Mouse (Mus musculus): Measurements from ENCODE around the gene Kmt5b.

Kmt5b gene

DNA sequence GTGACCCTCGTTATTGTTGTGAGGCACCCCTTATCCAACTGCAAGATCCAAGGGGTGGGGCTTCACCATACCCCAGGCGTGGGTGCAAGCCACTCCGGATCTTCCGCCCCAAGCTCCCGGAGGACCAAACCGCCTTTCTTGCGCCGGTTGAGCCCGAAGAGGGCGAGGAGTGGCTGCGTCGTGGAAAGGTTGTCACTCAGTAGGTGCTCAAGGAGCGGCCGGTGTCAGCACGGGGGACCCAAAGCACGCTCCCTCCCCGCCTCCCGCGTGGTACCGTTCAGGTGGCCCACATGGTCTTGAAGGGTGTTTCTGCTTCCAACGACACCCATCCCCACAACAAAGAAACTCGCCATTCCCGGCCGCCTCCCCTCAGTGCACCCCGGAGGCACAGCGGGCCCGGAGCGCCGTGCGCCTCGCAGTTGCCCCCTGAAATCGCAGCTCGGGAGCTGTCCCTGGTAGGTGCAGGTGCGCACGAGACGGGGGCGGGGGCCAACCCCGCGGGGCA lies at the start of gene Kmt5b:
TSS of gene Kmt5b (plus strand) at position 146 of the 505 bp plus-strand sequence.
- no peak for DNase-seq (ENCODE audit: low spot score)

- peak; percentile 73 for DNase-seq (ENCODE audit: low spot score)
Measured at GRCm38 (mm10) chr19:3718481-3719361, 48.5 kb upstream of the Kmt5b start.

- DNase-seq (ENCODE audit: low spot score): peak; percentile 51
Measured at GRCm38 (mm10) chr19:3719362-3719891, 47.8 kb upstream of the Kmt5b start.

DNA sequence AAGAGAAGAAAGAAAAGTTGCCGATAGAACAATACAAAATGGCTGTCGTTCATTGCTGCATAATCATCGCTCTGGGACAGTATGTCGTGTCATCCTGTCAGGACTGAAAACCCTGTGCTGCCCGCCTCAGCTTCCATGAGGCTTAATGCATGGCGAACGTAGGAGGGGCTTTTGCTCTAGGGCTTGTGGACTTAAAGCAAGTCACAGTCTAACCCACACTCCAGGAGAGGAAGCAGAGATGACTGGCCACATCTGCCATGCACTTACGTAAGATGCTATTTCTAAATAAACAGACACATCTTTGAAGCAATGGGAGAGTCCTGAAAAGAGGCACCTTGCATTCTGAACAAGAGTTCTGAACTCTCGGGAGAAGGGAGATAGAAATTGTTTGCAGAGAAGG lies 44.1 kb upstream of the Kmt5b start:
- no peak for DNase-seq (ENCODE audit: low spot score)

DNA sequence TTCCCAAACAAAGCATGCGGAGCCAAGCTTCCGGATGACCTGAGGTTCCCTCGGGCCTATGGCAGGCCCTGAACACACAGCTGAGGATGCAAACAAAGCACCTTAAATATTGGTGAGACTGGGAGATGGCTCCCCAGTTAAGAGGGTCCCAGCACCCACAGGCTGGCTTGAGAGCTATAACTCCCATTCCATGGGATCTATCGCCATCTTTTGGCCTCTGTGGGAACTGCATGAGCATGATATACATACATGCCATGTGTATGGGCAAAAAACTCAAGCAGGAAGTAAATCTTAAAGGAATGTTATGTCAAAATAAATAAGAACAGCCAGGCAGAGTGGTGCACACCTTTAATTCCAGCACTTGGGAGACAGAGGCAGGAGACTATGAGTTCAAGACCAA lies 43.3 kb upstream of the Kmt5b start:
- no peak for DNase-seq (ENCODE audit: low spot score)

- peak; percentile 59 for DNase-seq (ENCODE audit: low spot score)
Measured at GRCm38 (mm10) chr19:3724779-3725178, 42.4 kb upstream of the Kmt5b start.

DNA sequence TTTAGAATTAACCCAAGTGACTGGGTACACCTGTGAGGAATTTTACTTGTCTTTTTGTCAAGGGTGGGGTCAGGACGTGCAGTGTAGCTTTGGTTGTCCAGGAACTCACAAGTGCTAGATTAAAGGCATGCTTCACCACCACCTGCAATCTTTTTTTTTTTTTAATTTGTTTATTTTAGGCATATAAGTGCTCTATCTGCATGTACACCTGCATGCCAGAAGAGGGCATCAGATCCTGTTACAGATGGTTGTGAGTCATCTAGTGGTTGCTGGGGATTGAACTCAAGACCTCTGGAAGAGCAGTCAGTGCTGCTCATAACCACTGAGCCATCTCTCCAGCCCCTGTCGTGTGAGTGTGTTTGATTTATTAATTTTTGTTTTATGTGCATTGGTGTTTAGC lies 38.3 kb upstream of the Kmt5b start:
- DNase-seq (ENCODE audit: low spot score): no peak

GRCm38 (mm10) chr19:3730781-3731646 lies 36.2 kb upstream of the Kmt5b start:
- DNase-seq (ENCODE audit: low spot score): no peak

- DNase-seq (ENCODE audit: low spot score): no peak
Measured at GRCm38 (mm10) chr19:3736001-3736400, 31.2 kb upstream of the Kmt5b start.

- no peak for DNase-seq (ENCODE audit: low spot score)
Measured at GRCm38 (mm10) chr19:3739650-3740049, 27.6 kb upstream of the Kmt5b start.

DNA sequence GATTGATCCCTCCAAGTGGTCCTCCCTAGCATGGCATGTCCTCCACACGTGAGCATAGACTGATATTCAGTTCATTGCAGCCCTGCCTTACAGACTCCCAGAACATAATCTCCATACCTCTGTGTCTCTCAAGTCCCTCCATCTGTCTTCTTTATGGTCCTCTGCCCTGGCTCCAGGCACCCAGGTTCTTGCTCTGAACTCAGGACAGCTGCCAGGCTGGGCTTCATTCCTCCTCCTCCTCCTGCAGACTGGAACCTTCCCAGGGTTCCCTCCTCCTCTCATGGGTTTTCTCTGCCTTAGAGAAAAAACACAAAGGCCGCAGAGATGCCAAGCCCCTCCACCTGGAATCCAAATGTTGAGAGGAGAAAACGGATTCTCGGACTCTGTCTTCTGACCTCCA lies 24.5 kb upstream of the Kmt5b start:
- no peak for DNase-seq (ENCODE audit: low spot score)

GRCm38 (mm10) chr19:3743362-3743761 lies 23.9 kb upstream of the Kmt5b start:
- DNase-seq (ENCODE audit: low spot score): no peak

DNA sequence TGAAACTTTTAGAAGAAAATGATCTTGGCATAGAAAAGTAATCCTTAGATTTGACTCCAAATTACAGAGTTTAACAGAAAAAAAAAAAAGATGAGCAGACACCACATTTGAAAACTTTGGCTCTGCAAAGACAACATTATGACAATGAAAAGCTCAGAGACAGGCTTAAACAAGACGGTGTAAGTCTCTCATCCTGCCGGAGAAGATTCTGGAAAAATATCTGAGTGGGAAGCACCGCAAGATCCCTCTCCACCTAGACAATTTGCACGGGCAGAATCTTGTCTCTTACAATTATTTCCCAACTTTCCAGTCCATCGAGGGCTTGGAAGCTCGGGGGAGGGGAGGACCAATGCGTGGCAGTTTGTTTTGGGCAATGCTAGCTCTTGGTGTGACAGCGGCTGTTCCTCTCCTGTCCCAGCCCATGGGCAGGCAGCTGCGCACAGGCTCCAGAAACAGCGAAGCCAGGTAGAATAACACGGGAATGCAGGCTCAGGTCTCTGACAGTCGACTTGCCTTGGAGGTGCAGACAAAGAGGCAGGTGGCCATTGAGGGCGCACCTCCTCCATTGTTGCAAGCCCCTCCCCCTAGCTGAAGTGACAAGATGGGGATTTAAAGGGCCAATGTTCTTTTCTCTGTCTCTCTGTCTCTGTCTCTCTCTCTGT lies 23.2 kb upstream of the Kmt5b start:
- peak; percentile 40 for DNase-seq (ENCODE audit: low spot score)

DNA sequence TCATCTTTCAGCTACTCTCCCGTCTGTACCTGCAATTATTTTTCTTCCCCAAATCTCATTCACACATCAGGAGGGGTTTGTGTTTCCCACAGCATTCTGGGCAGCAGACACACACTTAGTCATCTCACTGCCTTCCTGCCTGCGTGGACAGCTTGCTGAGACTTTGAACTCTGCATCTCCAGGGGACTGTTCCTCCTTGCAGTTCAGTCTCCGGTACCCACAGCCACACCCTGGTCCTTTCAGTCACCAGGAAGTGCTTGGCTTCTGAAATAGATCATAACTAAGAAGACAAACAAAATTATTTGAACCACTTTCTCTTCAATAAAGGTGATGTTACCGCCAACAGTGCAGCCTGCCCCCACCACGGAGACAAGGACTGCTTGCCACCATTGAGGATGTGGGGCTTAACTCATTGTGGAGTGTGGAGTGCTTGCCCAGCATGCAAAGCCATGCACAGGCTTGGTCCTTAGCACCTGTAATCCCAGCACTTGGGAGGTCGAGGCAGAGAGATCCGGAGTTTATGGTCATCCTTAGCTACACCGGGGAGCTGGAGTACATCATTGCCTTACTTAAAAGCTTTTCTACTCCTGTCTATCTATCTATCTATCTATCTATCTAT lies 14.5 kb upstream of the Kmt5b start:
- DNase-seq (ENCODE audit: low spot score): no peak

DNA sequence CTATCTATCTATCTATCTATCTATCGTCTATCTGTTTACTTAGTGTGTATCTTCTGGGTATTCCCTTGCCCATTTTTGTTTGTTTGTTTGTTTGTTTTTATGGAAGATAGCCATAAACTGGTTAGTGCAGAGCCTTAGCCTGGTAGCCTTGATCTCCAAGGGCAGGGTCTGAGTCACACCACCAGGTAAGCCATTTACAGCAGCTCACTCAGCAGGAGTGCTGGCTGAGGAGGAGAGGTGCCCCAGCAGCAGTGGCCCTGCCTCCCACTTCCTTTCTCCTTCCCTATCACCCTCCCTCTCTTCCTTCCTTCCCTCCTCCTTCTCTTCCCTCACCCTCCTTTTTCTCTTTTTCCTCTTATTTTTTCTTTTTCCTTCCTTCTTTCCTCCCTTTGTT lies 14.0 kb upstream of the Kmt5b start:
- DNase-seq (ENCODE audit: low spot score): no peak

GRCm38 (mm10) chr19:3753738-3754137 lies 13.5 kb upstream of the Kmt5b start:
- DNase-seq (ENCODE audit: low spot score): no peak

GRCm38 (mm10) chr19:3757861-3758260 lies 9.4 kb upstream of the Kmt5b start:
- no peak for DNase-seq (ENCODE audit: low spot score)

DNA sequence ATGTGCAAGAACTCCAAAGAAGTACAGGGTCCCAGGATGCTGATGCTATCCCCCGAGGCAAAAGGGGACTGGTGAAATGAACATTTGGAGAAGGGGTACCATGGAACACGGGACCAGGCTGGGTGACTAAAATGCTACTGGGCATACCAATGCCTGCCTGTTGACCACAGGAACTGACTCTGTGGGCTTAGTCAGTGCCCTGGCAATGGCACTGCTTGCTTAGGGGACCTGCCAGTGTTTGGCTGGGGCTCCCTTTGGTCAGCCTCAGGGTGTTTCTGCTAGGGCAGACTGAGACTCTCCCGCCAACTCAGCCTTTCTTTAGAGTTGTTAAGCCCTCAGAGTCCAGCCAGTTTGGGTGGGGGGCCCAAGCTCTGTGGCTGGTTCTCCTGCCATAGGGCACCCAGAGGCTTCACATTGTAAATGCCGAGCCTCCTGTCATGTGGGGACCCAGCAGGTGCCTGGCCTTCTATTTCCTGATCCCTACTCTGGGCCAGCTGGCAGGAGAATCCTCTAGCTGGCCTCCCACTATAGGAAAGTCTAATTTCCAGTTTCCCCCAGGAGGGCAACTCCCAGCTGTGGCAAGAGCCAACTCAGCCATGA lies 1.9 kb upstream of the Kmt5b start:
- DNase-seq (ENCODE audit: low spot score): no peak

DNA sequence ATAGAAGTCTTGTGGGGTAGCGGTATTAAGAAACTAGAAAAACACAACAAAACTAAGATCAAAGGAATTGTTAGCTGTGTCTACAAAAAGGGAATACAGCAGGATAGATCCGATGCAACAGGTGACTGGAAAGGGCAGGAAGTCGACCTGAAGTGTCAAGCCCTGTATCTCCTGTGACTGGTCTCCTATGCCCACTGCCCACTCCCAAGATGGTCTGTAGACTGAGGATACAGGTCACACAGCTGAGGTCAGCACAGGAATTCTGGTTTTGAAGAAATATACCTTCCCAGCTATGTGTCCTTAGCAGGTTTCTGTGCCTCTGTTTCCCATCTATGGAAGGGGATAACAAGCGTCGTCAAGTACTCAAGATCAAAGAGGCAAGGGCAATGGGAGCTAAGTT lies 843 bp upstream of the Kmt5b start:
- no peak for DNase-seq (ENCODE audit: low spot score)

DNA sequence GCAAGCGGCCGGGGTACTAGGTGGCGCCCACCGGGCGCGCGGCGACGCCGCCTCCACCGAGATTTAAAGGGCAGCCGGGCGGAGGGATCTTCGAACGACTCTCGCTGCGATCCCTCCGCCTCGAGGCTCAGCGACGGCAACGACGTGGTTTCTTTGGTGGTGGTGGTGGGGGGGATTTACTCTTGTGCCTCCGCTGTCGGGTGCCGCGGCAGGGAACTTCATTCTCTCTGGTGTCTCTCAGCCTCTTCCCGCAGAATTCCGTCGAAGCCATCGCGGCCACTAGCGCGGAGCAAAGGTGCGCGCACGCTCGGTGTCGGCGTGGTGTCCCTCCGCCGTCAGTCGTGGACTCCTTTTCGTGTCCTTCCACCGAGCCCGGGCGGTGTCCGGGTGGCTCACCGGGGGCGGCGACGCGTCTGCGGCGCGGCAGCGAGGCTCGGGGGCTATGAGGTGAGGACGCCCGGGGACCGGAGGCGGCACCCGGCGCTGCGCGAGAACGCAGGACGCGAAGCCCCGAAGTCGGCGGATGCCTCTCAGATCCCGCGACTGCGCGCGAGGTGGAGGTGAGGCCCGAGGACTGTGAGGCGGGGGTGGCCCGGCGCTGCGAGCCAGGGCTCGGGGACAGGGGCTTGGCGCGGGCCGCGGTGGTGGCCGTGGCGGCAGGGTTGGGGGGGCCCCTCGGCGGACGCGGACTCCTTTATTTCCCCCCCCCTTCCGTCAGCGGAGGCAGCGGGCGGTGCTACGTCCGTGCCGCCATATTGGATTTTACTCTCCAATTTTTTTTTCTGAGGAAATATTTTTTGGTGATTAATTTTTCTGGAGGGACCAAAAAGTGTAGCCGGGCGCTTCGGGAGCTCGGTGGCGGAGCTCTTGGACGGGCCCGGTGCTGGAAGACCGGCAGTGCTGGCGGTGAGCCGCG lies 818 bp downstream of the Kmt5b start:
- peak; percentile 91 for DNase-seq (ENCODE audit: low spot score)

All from ovary, postnatal 14 days (tissue).